17 mouse cellular contexts compared by ENCODE assay signal in genomic region chr3:102743202-102743601, GRCm38 (mm10). TPM values are rescaled to one million over a fixed set of nuclear protein-coding genes. Genes with fewer than 3 reads are reported as not detected.
DNase-seq lines count a peak whose midpoint lies in the region; ATAC-seq and TF ChIP-seq lines count a peak whose summit lies in the region.
"Had no signal": no experiment of that assay in that cellular context is flagged by ENCODE, and none has a peak within 500 bp of the region (broad histone marks: within the 10 kb centered on the region; RNA-seq: fewer than 3 reads in every experiment).

No protein-coding gene starts in this region.

- H3K36me3 ChIP-seq in heart, postnatal 0 days (replicated peaks; ENCODE audit: control insufficient read depth, insufficient read depth, low read length): no peaks in the 10 kb centered on the region
- H3K36me3 ChIP-seq in neural tube, embryonic 13.5 days: no peaks in the 10 kb centered on the region
- H3K36me3 ChIP-seq in neural tube, embryonic 15.5 days: no peaks in the 10 kb centered on the region
- H3K36me3 ChIP-seq in lung, postnatal 0 days (ENCODE audit: insufficient read depth, low read length): no peaks in the 10 kb centered on the region

- no peak for DNase-seq in heart, postnatal 0 days (ENCODE audit: low spot score)
- DNase-seq in heart, adult 18-20 months: no peak
- peak; percentile 95 for DNase-seq in lung, postnatal 0 days (ENCODE audit: low spot score)
- DNase-seq in kidney, adult 18-20 months: no peak
- no peak for DNase-seq in ovary, postnatal 10 days (ENCODE audit: low spot score)
- DNase-seq: adrenal gland, adult 2 months; right cerebral cortex, postnatal 14 days; thymus, postnatal 4 days had no signal

- H3K27me3 ChIP-seq in heart, postnatal 0 days (ENCODE audit: control insufficient read depth, insufficient read depth, low read length): no peaks in the 10 kb centered on the region
- H3K27me3 ChIP-seq in neural tube, embryonic 13.5 days: no peaks in the 10 kb centered on the region
- no peaks in the 10 kb centered on the region for H3K27me3 ChIP-seq in neural tube, embryonic 15.5 days (replicated peaks)
- no peaks in the 10 kb centered on the region for H3K27me3 ChIP-seq in lung, postnatal 0 days (replicated peaks; ENCODE audit: insufficient read depth, low read length)
- H3K27me3 ChIP-seq: CH12.LX had no signal

- peaks cover 37% of the 10 kb centered on the region for H3K4me1 ChIP-seq in heart, postnatal 0 days (ENCODE audit: control insufficient read depth, insufficient read depth)
- H3K4me1 ChIP-seq in neural tube, embryonic 13.5 days (replicated peaks): peaks cover 38% of the 10 kb centered on the region
- 0 out of 2 replicates have a peak, but pooled peaks cover 9% of the 10 kb centered on the region for H3K4me1 ChIP-seq in neural tube, embryonic 15.5 days
- H3K4me1 ChIP-seq in lung, postnatal 0 days (ENCODE audit: insufficient read depth, low read depth, low read length): peaks cover 12% of the 10 kb centered on the region

- H3K9ac ChIP-seq in heart, postnatal 0 days (replicated peaks; ENCODE audit: low read depth, low read length): no peak overlapping the region
- H3K9ac ChIP-seq in neural tube, embryonic 13.5 days: no peak overlapping the region
- H3K9ac ChIP-seq in neural tube, embryonic 15.5 days (replicated peaks): no peak overlapping the region
- H3K9ac ChIP-seq in lung, postnatal 0 days (replicated peaks; ENCODE audit: low read depth): no peak overlapping the region

- 49% methylated on average over 4 of the region's 4 CpGs for WGBS in heart, postnatal 0 days
- 66% methylated on average over 4 of the region's 4 CpGs for WGBS in neural tube, embryonic 13.5 days
- 63% methylated on average over 4 of the region's 4 CpGs for WGBS in neural tube, embryonic 15.5 days
- WGBS in lung, postnatal 0 days: 43% methylated on average over 4 of the region's 4 CpGs

- no peak for TF ChIP-seq EP300 in heart, postnatal 0 days (IDR thresholded peaks at IDR 0.05; ENCODE audit: low read depth)
- TF ChIP-seq EP300 in lung, postnatal 0 days (IDR thresholded peaks at IDR 0.05): peak; percentile 98

- H3K4me2 ChIP-seq in heart, postnatal 0 days (ENCODE audit: low read depth, low read length): no peak overlapping the region
- no peak overlapping the region for H3K4me2 ChIP-seq in neural tube, embryonic 13.5 days
- no peak overlapping the region for H3K4me2 ChIP-seq in neural tube, embryonic 15.5 days
- no peak overlapping the region; the same call in 1 of the 2 replicates for H3K4me2 ChIP-seq in lung, postnatal 0 days (replicated peaks; ENCODE audit: low read depth, low read length)

- no peak for TF ChIP-seq CTCF in heart, postnatal 0 days (IDR thresholded peaks at IDR 0.05; ENCODE audit: low read depth)
- no peak for TF ChIP-seq CTCF in lung, postnatal 0 days (IDR thresholded peaks at IDR 0.05)

- H3K4me3 ChIP-seq in heart, postnatal 0 days (ENCODE audit: low read depth, low read length): no peak overlapping the region
- no peak overlapping the region for H3K4me3 ChIP-seq in neural tube, embryonic 13.5 days
- no peak overlapping the region for H3K4me3 ChIP-seq in neural tube, embryonic 15.5 days (replicated peaks)
- no peak overlapping the region for H3K4me3 ChIP-seq in lung, postnatal 0 days (ENCODE audit: low read depth, low read length)

- H3K9me3 ChIP-seq in heart, postnatal 0 days (replicated peaks; ENCODE audit: control insufficient read depth, low read length): no peaks in the 10 kb centered on the region
- H3K9me3 ChIP-seq in neural tube, embryonic 13.5 days: no peaks in the 10 kb centered on the region
- H3K9me3 ChIP-seq in neural tube, embryonic 15.5 days (replicated peaks): no peaks in the 10 kb centered on the region
- no peaks in the 10 kb centered on the region for H3K9me3 ChIP-seq in lung, postnatal 0 days (ENCODE audit: low read length)

- ATAC-seq in heart, postnatal 0 days (ENCODE audit: insufficient read depth, low read depth): no peak
- no peak for ATAC-seq in neural tube, embryonic 13.5 days (ENCODE audit: low read depth)
- no peak for ATAC-seq in neural tube, embryonic 15.5 days (ENCODE audit: low FRiP score)
- peak; percentile 82 for ATAC-seq in lung, postnatal 0 days

- H3K27ac ChIP-seq in heart, postnatal 0 days (ENCODE audit: low read depth): peak overlapping the region; percentile 12; the same call in 1 of the 2 replicates
- H3K27ac ChIP-seq in neural tube, embryonic 13.5 days (replicated peaks): 0 out of 2 replicates have a peak overlapping the region, but pooled peaks have one; percentile 28
- no peak overlapping the region for H3K27ac ChIP-seq in neural tube, embryonic 15.5 days (replicated peaks)
- H3K27ac ChIP-seq in lung, postnatal 0 days (ENCODE audit: low read length): peak overlapping the region; percentile 93
- H3K27ac ChIP-seq: macrophage had no signal

RNA-seq across cellular contexts. Expression of gene Tspan2, which starts 8.9 kb away (rescaled TPM):
- 16.9 and 90.1 TPM in 2 replicates for total RNA-seq in heart, postnatal 0 days (2014; rRNA removed; ENCODE audit: low replicate concordance)
- 13.2 and 17.1 TPM in 2 replicates for polyA plus RNA-seq in heart, postnatal 0 days (2015; fragmentation: Nextera tagmentation; extraction: Ambion mirVana)
- 1 to 10 TPM; 8.1 to 9.9 TPM for total RNA-seq in heart, adult 18-20 months (2021)
- 10.6 and 10.7 TPM in 2 replicates for polyA plus RNA-seq in neural tube, embryonic 13.5 days (2015; fragmentation: Nextera tagmentation; extraction: Ambion mirVana)
- 15.9 and 19.8 TPM in 2 replicates for polyA plus RNA-seq in neural tube, embryonic 15.5 days (2015; fragmentation: Nextera tagmentation; extraction: Ambion mirVana)
- 72.7 and 86.9 TPM in 2 replicates for polyA plus RNA-seq in lung, postnatal 0 days (2015; fragmentation: Nextera tagmentation; extraction: Ambion mirVana)

RNA-seq across cellular contexts. Expression of gene Tshb, which starts 39.3 kb away (rescaled TPM):
- not detected in 2 replicates for total RNA-seq in heart, postnatal 0 days (2014; rRNA removed; ENCODE audit: low replicate concordance)
- 0.16 TPM in 1 of 2 replicates, not detected in the other for polyA plus RNA-seq in heart, postnatal 0 days (2015; fragmentation: Nextera tagmentation; extraction: Ambion mirVana)
- total RNA-seq in heart, adult 18-20 months (2021): not detected
- 0.04 and 0.72 TPM in 2 replicates for polyA plus RNA-seq in neural tube, embryonic 13.5 days (2015; fragmentation: Nextera tagmentation; extraction: Ambion mirVana)
- 0.14 and 0.17 TPM in 2 replicates for polyA plus RNA-seq in neural tube, embryonic 15.5 days (2015; fragmentation: Nextera tagmentation; extraction: Ambion mirVana)
- polyA plus RNA-seq in lung, postnatal 0 days (2015; fragmentation: Nextera tagmentation; extraction: Ambion mirVana): 8.8 and 9.0 TPM in 2 replicates
- total RNA-seq: adrenal gland, adult 2 months; CH12.LX; gastrocnemius, adult 8-10 months; heart, postnatal 25 days; layer of hippocampus, postnatal 10 days had no signal
- polyA plus RNA-seq: adrenal gland, adult 2 months; cortical plate, adult 2 months; kidney, embryonic 14.5 days; macrophage had no signal
